Mouse (Mus musculus) E14TG2a.4 (cell line): ENCODE measurements around the gene Lrfn5.

ENCODE experiments used
- CTCF ChIP-seq: conservative IDR thresholded peaks from 2 replicates; pipeline ENCODE4 v1.5.1; 2014; ENCODE audit warnings: low read length
- POU5F1 ChIP-seq: IDR thresholded peaks from 2 replicates; pipeline ENCODE4 v1.6.1; 2014; ENCODE audit warnings: low read length, borderline replicate concordance

DNA sequence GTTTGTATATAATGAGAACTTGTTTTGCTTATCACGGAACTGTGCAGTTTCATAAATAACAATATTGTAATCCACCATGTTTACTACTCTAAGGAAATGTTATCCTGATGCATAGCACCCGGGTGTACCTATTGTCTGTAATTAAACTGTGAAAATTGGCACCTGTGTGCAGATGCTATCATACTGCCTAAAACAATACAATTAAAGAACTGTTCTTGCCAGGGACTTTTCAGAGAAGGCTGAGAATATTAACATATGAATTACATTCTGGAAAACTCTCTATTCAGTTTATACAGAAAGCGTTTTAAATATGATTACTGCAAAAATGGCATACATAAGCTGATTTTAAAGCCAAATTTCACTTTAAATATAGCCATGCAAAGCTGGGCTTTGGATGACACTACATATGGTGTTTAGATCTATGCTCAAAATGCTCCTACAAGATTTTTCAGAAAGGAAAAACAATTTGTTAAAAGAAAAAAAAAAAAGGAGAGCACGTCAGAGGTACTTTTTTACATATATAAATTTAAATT lies 284.2 kb downstream of the Lrfn5 start:
- TF ChIP-seq CTCF (no peak), POU5F1 (no peak)
